Mouse (Mus musculus) sigmoid colon, adult 10 weeks (tissue): Measurements from ENCODE around the gene Olfr111. TPM values are rescaled to one million over a fixed set of nuclear protein-coding genes. Genes with fewer than 3 reads are reported as not detected.

Experiments
- polyA plus RNA-seq: library from polyadenylated mRNA; stranded (reverse); fragments of 350-450 nt; fragmentation: Illumina TruSeq; extraction: RNeasy Lipid Tissue Mini Kit (QIAGEN cat#74804); gene quantifications from one replicate; pipeline ENCODE4 v1.2.3, GENCODE M21; 2014; ENCODE audit warnings: low read depth, low replicate concordance

The Olfr111 gene
- polyA plus RNA-seq = 0.44 TPM

DNA sequence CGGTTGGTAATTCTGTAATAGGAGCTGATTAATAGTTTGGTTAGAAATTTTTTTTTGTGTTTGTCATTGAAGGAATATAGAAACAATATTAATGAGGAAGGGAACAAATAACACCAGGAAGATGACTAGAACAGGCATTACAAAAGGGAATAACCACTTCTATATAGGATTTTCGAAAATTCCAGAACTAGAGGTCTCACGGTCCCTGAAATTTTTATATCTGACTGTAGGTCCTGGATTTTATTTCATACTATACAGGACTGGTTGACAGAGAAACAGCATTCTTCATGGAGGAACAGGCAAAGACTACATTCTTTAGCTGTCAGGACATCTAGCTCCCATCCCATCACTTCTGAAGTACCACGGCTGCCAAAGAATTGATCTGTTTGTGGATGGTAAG, at the start of gene Olfr111:
Gene Olfr111 (plus strand): TSS at position 301 of the 400 bp plus-strand sequence.

GRCm38 (mm10) chr17:37458616-37459015, 49.2 kb upstream of the Olfr111 start, which contains the start of gene Olfr109:
TSS of gene Olfr109 (plus strand) at chr17:37458916.

GRCm38 (mm10) chr17:37483452-37483851, 24.4 kb upstream of the Olfr111 start, which contains the start of gene H2-M2:
TSS of gene H2-M2 (minus strand) at chr17:37483552.

DNA sequence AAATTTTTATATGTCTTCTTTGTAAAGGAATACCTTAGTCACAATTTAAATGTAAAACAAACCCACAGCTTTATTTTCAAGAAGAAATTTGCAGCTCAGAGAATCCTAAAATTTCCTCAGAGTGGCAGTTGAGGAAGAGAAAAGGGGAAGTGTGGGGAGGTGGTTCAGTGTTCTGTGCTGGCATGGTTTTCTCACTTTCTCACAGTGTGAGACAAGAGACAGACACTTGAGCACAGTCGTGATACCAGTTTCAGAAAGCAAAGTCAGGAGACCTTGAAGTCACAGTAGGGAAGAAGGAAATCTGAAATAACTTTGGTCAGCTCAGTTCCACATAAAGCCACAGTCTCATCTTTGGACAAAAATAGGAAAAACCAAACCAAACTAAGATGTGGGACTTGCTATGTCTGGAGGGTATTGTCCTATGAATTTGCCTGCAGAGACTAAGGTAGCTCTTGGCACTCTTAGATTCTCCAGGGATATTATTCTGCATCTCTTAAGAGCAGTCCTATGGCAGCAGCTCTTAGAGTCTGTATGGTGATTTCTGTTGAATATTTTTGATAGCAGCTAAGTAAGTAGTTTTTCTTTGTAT, 15.8 kb upstream of the Olfr111 start, which contains the start of gene Olfr110:
Gene Olfr110 (plus strand): TSS at position 539 of the 589 bp plus-strand sequence.

DNA sequence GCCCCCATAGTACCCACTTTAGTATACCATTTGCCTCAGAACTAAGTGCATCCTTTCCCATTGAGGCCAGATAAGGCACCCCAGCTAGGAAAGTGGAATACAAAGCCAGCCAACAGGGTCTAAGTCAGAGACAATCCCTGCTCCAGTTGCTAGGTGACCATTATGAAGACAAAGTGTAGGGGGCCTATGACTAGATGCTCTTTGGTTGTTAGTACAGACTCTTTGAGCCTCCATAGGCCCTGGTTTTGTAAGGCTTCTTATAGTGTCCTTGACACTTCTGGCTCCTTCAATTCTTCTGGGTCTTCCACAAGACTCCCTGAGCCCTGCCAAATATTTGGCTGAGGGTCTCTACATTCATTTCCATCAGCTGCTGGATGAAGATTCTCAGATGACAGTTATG, 61.5 kb downstream of the Olfr111 start, which contains the start of gene Olfr112:
Gene Olfr112 (minus strand): TSS at position 101 of the 400 bp plus-strand sequence.

GRCm38 (mm10) chr17:37577563-37577962, 69.7 kb downstream of the Olfr111 start, which contains the start of gene Olfr113:
TSS of gene Olfr113 (minus strand) at chr17:37577663.

Other genes starting within 250 kb of the Olfr111 start
- not detected for gene Olfr98, start 244.3 kb upstream of the Olfr111 start, polyA plus RNA-seq
- 3.1 TPM for gene H2-M3, start 237.8 kb upstream of the Olfr111 start, polyA plus RNA-seq
- gene Olfr99, start 224.6 kb upstream of the Olfr111 start, polyA plus RNA-seq = not detected
- not detected for gene Olfr101, start 203.7 kb upstream of the Olfr111 start, polyA plus RNA-seq
- not detected for gene Olfr102, start 191.0 kb upstream of the Olfr111 start, polyA plus RNA-seq
- gene Olfr103, start 168.3 kb upstream of the Olfr111 start, polyA plus RNA-seq = not detected
- not detected for gene Olfr104-ps, start 148.4 kb upstream of the Olfr111 start, polyA plus RNA-seq
- not detected for gene Olfr105-ps, start 129.0 kb upstream of the Olfr111 start, polyA plus RNA-seq
- not detected for gene Olfr106-ps, start 117.6 kb upstream of the Olfr111 start, polyA plus RNA-seq
- gene Olfr107, start 108.8 kb upstream of the Olfr111 start, polyA plus RNA-seq = not detected
- gene Olfr108, start 62.5 kb upstream of the Olfr111 start, polyA plus RNA-seq = not detected
- not detected for gene Olfr109, start 49.1 kb upstream of the Olfr111 start, polyA plus RNA-seq
- gene H2-M2, start 24.5 kb upstream of the Olfr111 start, polyA plus RNA-seq = 3.1 TPM
- not detected for gene Olfr110, start 15.6 kb upstream of the Olfr111 start, polyA plus RNA-seq
- not detected for gene Olfr112, start 61.4 kb downstream of the Olfr111 start, polyA plus RNA-seq
- gene Olfr113, start 69.6 kb downstream of the Olfr111 start, polyA plus RNA-seq = not detected
- gene Olfr114, start 84.7 kb downstream of the Olfr111 start, polyA plus RNA-seq = not detected
- not detected for gene Olfr115, start 119.1 kb downstream of the Olfr111 start, polyA plus RNA-seq
- not detected for gene Olfr116, start 119.2 kb downstream of the Olfr111 start, polyA plus RNA-seq
- not detected for gene Olfr117, start 155.8 kb downstream of the Olfr111 start, polyA plus RNA-seq
- not detected for gene Olfr118, start 159.0 kb downstream of the Olfr111 start, polyA plus RNA-seq
- gene Olfr119, start 188.5 kb downstream of the Olfr111 start, polyA plus RNA-seq = not detected
- gene Olfr120, start 213.8 kb downstream of the Olfr111 start, polyA plus RNA-seq = not detected
- gene Olfr121, start 240.8 kb downstream of the Olfr111 start, polyA plus RNA-seq = not detected